Mouse (Mus musculus): Measurements from ENCODE around the gene Rpusd3. TPM values are rescaled to one million over a fixed set of nuclear protein-coding genes. Genes with fewer than 3 reads are reported as not detected.

The Rpusd3 gene
- total RNA-seq (2021): 10 to 100 TPM; 11.1 to 13.3 TPM
- long read RNA-seq, experiment 1, transcript Rpusd3-202 (9 exons, 1,269 nt): major isoform, 19 of 25 reads
- long read RNA-seq, experiment 1, partial matches to known transcripts: 0 of 25 reads
- long read RNA-seq, experiment 1, other reads (novel, unspliced or antisense): 4 of 25 reads
- long read RNA-seq, experiment 2, transcript Rpusd3-202 (9 exons, 1,269 nt): major isoform, 16 of 18 reads
- long read RNA-seq, experiment 2, partial matches to known transcripts: 1 of 18 reads
- long read RNA-seq, experiment 2, other reads (novel, unspliced or antisense): 1 of 18 reads

GRCm38 (mm10) chr6:113419199-113419587 lies at the start of gene Rpusd3:
Gene Rpusd3, minus strand, starts transcription at chr6:113419340.
- intact Hi-C loops (cut with DNase I; ENCODE audit: low total_unique reads): no loop called here
- DNase-seq: peak; percentile 99

GRCm38 (mm10) chr6:113468512-113468911 lies 49.4 kb upstream of the Rpusd3 start:
- no peak for DNase-seq
- intact Hi-C loops (cut with DNase I; ENCODE audit: low total_unique reads): loop anchor here (5.0 kb wide), 1 partner anchor 41 kb away; no protein-coding TSS in a partner anchor

- peak; percentile 26 for DNase-seq
- intact Hi-C loops (cut with DNase I; ENCODE audit: low total_unique reads): loop anchor here (5.0 kb wide), 1 partner anchor 38 kb away; no protein-coding TSS in a partner anchor
These were observed 46.5 kb upstream of the Rpusd3 start for GRCm38 (mm10) chr6:113465602-113466001.

- intact Hi-C loops (cut with DNase I; ENCODE audit: low total_unique reads): no loop called here
- no peak for DNase-seq
These were observed 44.9 kb upstream of the Rpusd3 start for GRCm38 (mm10) chr6:113464040-113464439.

- intact Hi-C loops (cut with DNase I; ENCODE audit: low total_unique reads): no loop called here
- no peak for DNase-seq
These were observed 39.5 kb upstream of the Rpusd3 start for GRCm38 (mm10) chr6:113458635-113459034.

- intact Hi-C loops (cut with DNase I; ENCODE audit: low total_unique reads): no loop called here
- no peak for DNase-seq
These were observed 38.9 kb upstream of the Rpusd3 start, which contains the start of gene Il17re for GRCm38 (mm10) chr6:113457952-113458534. Gene Il17re, plus strand, starts transcription at chr6:113458484.

GRCm38 (mm10) chr6:113455007-113455406 lies 35.9 kb upstream of the Rpusd3 start:
- intact Hi-C loops (cut with DNase I; ENCODE audit: low total_unique reads): no loop called here
- no peak for DNase-seq

GRCm38 (mm10) chr6:113451839-113452238 lies 32.7 kb upstream of the Rpusd3 start:
- intact Hi-C loops (cut with DNase I; ENCODE audit: low total_unique reads): no loop called here
- DNase-seq: no peak

- no peak for DNase-seq
- intact Hi-C loops (cut with DNase I; ENCODE audit: low total_unique reads): no loop called here
These were observed 28.5 kb upstream of the Rpusd3 start for GRCm38 (mm10) chr6:113447639-113448038.

GRCm38 (mm10) chr6:113444207-113444965 lies 25.2 kb upstream of the Rpusd3 start:
- intact Hi-C loops (cut with DNase I; ENCODE audit: low total_unique reads): no loop called here
- no peak for DNase-seq

GRCm38 (mm10) chr6:113443091-113443490 lies 24.0 kb upstream of the Rpusd3 start:
- intact Hi-C loops (cut with DNase I; ENCODE audit: low total_unique reads): no loop called here
- DNase-seq: no peak

- intact Hi-C loops (cut with DNase I; ENCODE audit: low total_unique reads): no loop called here
- DNase-seq: peak; percentile 89
These were observed 23.4 kb upstream of the Rpusd3 start, which contains the start of gene Jagn1 for GRCm38 (mm10) chr6:113442442-113443090. Gene Jagn1, plus strand, starts transcription at chr6:113442569.

GRCm38 (mm10) chr6:113442087-113442441 lies 22.9 kb upstream of the Rpusd3 start:
- intact Hi-C loops (cut with DNase I; ENCODE audit: low total_unique reads): no loop called here
- no peak for DNase-seq

GRCm38 (mm10) chr6:113441147-113441680 lies 22.1 kb upstream of the Rpusd3 start:
- intact Hi-C loops (cut with DNase I; ENCODE audit: low total_unique reads): no loop called here
- DNase-seq: peak; percentile 63

- intact Hi-C loops (cut with DNase I; ENCODE audit: low total_unique reads): no loop called here
- no peak for DNase-seq
These were observed 21.5 kb upstream of the Rpusd3 start for GRCm38 (mm10) chr6:113440686-113441085.

- DNase-seq: no peak
These were observed 19.7 kb upstream of the Rpusd3 start for GRCm38 (mm10) chr6:113438721-113439430.

GRCm38 (mm10) chr6:113437135-113437534 lies 18.0 kb upstream of the Rpusd3 start:
- intact Hi-C loops (cut with DNase I; ENCODE audit: low total_unique reads): no loop called here

More at GRCm38 (mm10) chr6:113438721-113439430, 19.7 kb upstream of the Rpusd3 start:
- intact Hi-C loops (cut with DNase I; ENCODE audit: low total_unique reads): no loop called here

GRCm38 (mm10) chr6:113435664-113436205 lies 16.6 kb upstream of the Rpusd3 start, which contains the start of gene Cidec:
Gene Cidec, minus strand, starts transcription at chr6:113435760.
- intact Hi-C loops (cut with DNase I; ENCODE audit: low total_unique reads): no loop called here
- no peak for DNase-seq

More at GRCm38 (mm10) chr6:113437135-113437534, 18.0 kb upstream of the Rpusd3 start:
- no peak for DNase-seq

- no peak for DNase-seq
- intact Hi-C loops (cut with DNase I; ENCODE audit: low total_unique reads): no loop called here
These were observed 15.6 kb upstream of the Rpusd3 start for GRCm38 (mm10) chr6:113434691-113435090.

Measured in gastrocnemius, postnatal 14 days (tissue).